Mouse (Mus musculus): ENCODE data around the gene Khdc1c. TPM values are rescaled to one million over a fixed set of nuclear protein-coding genes. Genes with fewer than 3 reads are reported as not detected.
"Not testable (repeated sequence)": the region's sequence is repeated elsewhere in the genome, so short reads cannot be mapped to it uniquely, and the experiment has no call there.

Gene Khdc1c
- total RNA-seq (2021), result not detected
- long read RNA-seq, experiment 1, result 0 reads
- long read RNA-seq, experiment 2, result 0 reads

DNA sequence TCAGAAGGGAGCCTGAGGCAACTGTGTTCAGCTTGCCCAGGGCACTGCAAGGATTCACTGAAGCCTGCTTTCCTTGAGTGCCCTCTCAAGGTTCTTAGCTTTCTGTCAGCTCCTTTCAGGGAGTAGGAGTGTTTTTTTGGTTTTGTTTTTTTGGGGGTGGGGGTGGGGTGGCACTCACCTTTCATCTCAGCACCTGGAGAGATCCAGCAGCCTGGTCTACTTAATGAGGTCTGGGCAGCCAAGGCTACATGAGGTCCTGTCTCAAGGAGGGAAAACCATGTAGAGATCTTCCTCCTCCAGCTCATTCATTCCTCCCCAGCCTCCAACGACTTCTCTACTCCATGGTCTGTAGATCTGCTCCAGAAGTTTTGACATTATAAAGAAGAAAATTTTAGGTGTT is at the start of gene Khdc1c:
Khdc1c (plus strand) TSS at position 301 of the 400 bp plus-strand sequence.
- H3K27ac ChIP-seq; DNase-seq (ENCODE audit: extremely low spot score in 1 of 2, low spot score in 2 of 2); intact Hi-C loops (cut with DNase I): not testable (repeated sequence)

DNA sequence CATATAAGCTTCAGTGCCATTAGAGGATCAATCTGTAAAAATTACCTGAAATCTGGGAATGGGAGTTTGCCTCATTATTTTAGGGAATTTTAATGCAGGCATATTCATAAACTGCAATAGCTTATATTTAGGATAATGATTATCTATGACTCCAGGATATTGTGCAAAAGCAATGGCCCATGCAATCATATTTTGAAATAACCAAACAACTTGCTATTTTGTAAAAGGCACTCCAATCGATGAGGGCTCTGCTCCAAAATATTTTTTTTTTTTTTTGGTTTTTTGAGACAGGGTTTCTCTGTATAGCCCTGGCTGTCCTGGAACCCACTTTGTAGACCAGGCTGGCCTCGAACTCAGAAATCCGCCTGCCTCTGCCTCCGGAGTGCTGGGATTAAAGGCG is 47.9 kb upstream of the Khdc1c start:
- H3K27ac ChIP-seq; H3K4me3 ChIP-seq; intact Hi-C loops (cut with DNase I); DNase-seq (ENCODE audit: extremely low spot score in 1 of 2, low spot score in 2 of 2): not testable (repeated sequence)

More for the DNA sequence above, at the start of gene Khdc1c:
- H3K4me3 ChIP-seq, result not testable (repeated sequence)

DNA sequence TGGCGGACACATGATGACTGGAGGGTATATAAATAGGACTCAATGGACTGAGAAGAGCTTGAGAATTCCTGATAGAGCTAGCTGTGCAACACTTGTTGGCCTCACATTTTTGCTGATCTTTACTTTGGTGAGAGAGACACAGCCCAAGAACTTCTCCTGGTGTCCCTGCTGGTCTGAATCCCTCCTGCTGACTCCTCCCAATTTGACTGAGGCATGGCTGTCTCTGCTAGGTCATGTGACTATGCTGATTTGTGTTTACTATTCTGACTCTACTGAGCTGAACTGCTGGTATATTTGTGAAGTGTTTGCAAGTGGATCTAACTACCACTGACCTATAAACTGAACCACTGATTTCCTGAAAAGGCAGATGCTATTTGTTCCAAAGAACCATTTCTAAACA is 46.5 kb upstream of the Khdc1c start:
- Histone ChIP-seq H3K4me3 (no peak overlapping the region), H3K27ac (no peak overlapping the region)
- TF ChIP-seq CTCF (IDR thresholded peaks at IDR 0.05), result no peak
- intact Hi-C loops (cut with DNase I), result no loop called here
- no peak for DNase-seq (ENCODE audit: extremely low spot score in 1 of 2, low spot score in 2 of 2)

DNA sequence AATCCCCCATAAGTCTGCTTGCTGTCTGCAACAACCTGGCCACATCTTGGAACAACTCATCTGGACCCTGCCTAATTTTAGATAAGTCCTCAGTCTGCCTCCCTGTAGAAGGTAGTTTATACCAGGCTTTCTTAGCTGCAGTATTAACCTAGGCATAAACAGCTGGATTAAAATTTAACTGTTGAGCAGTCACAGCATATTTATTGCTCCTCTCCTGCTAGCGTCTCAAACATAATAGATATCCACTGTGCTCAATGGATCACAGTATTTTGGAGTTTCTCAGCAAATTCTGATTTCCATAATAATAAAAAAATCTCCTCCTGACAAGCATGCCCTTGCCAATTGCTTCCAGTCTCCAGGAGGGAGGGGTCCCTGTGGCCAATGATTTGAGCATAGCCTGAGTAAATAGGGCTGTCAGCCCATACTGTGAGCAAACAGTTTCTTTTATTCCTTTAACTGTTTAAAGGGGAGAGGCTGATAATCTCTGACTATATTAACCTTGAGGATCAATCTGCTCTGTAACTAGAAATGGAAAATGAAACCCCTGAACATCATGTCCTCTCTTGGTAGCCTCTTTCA is 44.0 kb upstream of the Khdc1c start:
- DNase-seq (ENCODE audit: extremely low spot score in 1 of 2, low spot score in 2 of 2), result no peak
- no peak for TF ChIP-seq CTCF (IDR thresholded peaks at IDR 0.05)
- Histone ChIP-seq H3K27ac (no peak overlapping the region), H3K4me3 (no peak overlapping the region)
- intact Hi-C loops (cut with DNase I), result no loop called here

DNA sequence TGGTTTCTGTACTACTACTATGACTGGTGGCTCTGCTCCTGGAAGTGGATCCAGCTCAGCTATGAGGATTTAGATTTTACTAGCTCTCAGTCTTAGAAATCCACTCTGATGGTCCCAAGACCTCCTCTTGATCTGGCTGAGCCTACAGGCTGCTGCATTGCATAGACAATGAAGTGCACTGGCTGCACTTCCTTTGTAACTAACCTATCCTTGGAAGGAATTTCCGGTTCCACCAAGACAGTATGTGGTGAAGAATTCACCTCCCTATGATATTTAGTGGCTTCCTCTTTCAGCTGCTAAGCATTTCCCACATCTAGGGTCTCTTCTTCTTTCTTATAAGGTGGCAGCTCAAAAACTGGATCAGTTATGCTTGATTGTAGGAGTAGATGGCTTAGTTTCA is 43.5 kb upstream of the Khdc1c start:
- Histone ChIP-seq H3K4me3 (no peak overlapping the region), H3K27ac (no peak overlapping the region)
- TF ChIP-seq CTCF (IDR thresholded peaks at IDR 0.05), result no peak
- no peak for DNase-seq (ENCODE audit: extremely low spot score in 1 of 2, low spot score in 2 of 2)
- intact Hi-C loops (cut with DNase I), result no loop called here

DNA sequence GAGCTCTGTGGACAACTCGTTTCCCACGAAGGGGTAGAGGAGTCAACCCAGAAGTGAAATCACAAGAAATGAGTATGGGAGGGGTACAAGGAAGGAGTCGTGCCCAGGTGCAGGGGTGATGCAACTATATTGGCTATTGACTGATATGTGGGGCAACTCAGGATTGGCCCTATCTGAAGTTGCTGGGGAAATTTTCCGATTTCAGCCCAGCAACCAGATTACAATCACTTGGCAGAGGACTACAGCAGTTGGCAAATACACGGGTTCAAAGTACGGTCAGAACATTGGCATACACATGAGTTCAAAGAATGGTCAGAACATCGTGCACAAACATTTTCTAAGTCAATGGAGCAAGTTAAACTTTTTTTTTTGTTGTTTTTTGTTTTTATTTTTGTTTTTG is 41.4 kb upstream of the Khdc1c start:
- no peak overlapping the region for H3K27ac ChIP-seq
- no peak for TF ChIP-seq CTCF (IDR thresholded peaks at IDR 0.05)
- intact Hi-C loops (cut with DNase I), result no loop called here
- DNase-seq (ENCODE audit: extremely low spot score in 1 of 2, low spot score in 2 of 2), result no peak
- no peak overlapping the region for H3K4me3 ChIP-seq

DNA sequence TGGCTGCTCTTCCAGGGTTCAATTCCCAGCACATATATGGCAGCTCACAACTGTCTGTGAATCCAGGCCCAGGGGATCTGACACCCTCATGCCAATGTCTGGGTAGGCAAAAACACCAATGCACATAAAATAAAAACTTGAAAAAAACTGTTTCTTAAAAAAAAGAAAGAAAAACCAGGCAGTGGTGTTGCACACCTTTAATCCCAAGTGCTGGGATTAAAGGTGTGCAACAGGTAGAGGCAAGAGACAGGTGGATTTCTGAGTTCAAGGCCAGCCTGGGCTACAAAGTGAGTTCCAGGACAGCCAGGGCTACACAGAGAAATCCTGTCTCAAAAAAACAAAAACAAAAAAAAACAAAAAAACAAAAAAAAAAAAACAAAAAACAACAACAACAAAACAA is 37.0 kb upstream of the Khdc1c start:
- H3K4me3 ChIP-seq; H3K27ac ChIP-seq; DNase-seq (ENCODE audit: extremely low spot score in 1 of 2, low spot score in 2 of 2); intact Hi-C loops (cut with DNase I): not testable (repeated sequence)

DNA sequence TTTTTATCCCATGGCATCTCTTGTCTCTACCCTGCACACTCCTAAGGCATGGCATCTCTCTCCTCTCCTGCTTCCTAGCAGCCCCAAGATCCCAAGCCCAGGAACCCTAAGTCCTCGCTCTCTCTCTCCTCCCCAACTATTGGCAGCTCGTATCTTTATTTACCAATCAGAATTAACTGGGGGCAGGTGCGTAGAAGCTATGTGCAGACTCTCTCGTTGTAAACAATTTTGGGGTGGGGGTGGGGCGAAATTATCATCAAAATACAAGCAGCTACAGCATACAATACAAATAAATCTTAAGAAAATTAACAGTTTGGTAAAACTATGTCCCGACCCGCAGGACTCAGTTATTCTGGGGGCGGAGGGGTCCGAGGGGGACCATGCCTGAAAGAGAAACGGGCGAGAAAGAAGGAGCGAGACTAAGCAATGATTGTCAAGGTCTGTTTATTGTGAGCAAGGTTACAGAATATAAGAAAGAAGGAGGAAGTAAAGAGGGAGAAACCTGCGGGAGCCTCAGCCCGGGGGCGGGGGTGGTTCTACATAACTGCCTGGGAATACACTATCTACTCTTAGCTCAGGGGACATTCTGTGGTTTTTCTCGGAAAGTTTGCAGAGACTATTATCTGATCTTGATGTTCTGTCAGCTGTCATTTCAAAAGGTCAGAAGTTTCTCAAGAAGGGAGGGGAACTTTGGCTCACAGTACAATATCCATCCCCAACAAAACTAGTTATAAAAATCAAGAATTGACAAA is 34.7 kb upstream of the Khdc1c start:
- no peak for DNase-seq (ENCODE audit: extremely low spot score in 1 of 2, low spot score in 2 of 2)
- no peak overlapping the region for H3K4me3 ChIP-seq
- no peak for TF ChIP-seq CTCF (IDR thresholded peaks at IDR 0.05)
- no peak overlapping the region for H3K27ac ChIP-seq
- intact Hi-C loops (cut with DNase I), result no loop called here

DNA sequence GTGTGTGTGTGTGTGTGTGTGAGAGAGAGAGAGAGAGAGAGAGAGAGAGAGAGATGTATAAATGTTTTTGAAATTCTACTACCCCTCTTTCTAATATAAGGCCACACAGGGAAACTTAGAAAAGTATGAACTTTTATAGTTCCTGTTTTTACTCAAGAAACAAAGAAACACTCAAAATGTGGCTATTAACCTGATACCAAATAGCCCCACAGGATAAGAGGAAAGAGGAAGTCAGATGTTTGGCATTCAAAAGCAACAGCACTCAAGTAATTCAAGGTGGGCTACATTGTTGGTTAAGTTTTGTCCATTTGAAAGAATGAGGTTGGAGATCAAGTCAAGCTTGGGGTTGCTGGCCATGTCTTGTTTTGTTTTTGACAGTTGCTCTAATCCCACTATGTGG is 32.3 kb upstream of the Khdc1c start:
- DNase-seq (ENCODE audit: extremely low spot score in 1 of 2, low spot score in 2 of 2), result no peak
- no peak overlapping the region for H3K4me3 ChIP-seq
- intact Hi-C loops (cut with DNase I), result no loop called here
- TF ChIP-seq CTCF (IDR thresholded peaks at IDR 0.05), result no peak
- no peak overlapping the region for H3K27ac ChIP-seq

DNA sequence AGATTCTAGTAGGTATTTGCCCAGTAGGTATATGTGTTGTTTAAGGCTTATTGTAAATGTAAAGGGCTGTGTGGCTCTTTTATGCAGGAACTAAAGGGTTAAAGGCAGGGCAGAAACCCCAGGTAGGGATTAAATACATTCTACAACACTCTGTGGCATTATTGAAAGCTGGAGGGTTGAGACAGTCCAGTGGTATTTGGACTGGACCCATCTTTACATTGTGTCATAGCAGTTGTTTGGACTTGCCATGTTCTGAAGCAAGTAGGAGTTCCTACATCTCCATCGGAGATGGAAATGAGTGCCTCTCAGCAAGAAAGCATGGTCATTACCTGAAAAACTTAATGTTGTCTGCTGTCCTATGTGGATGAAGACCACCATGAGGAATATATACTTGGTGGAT is 27.4 kb upstream of the Khdc1c start:
- intact Hi-C loops (cut with DNase I), result loop anchor here (5.0 kb wide), 2 partner anchors 68 to 403 kb away; no protein-coding TSS in a partner anchor
- H3K4me3 ChIP-seq, result no peak overlapping the region
- DNase-seq (ENCODE audit: extremely low spot score in 1 of 2, low spot score in 2 of 2), result no peak
- no peak overlapping the region for H3K27ac ChIP-seq
- no peak for TF ChIP-seq CTCF (IDR thresholded peaks at IDR 0.05)

DNA sequence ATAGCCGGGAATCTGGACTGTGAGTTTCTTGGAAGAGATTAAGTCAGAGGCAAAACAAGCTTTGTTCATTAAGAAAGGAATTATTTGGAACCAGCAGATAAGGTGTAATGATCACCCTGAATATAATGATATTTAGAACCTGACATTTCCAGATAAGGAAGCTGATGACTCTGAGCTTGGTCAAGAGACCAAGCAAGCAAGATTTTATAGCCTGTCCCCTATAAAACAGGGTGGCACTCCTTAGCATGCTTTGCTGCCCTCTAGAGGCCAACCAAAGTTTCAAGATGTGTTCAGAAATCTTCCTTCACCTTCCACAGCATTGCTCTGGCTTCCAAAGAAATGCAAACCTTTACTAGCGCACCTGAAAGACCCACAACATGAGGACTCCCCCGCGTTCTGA is 23.9 kb upstream of the Khdc1c start:
- intact Hi-C loops (cut with DNase I), result loop anchor here (1.0 to 5.0 kb wide), 4 partner anchors 72 to 407 kb away; partner anchors contain the start of gene Tmem14a

DNA sequence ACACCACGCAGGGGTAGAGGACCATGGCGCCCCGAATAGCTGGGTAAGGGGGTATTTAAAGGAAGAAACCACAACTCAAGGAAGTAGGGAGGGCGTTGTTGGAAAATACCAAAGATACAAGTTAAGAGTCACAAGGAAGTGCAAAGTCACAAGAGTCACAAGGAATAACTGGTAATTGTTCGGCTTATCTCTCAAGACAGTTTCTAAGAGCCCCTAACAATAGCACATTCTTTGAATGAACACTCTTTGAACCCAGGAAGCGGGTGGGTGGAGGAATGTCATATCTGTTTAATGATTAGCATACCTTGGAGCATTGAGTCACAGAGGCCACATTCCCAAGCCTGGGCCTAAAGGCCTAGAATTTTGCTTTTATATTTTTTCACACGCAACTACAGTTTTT is 23.4 kb upstream of the Khdc1c start:
- intact Hi-C loops (cut with DNase I), result loop anchor here (1.0 to 5.0 kb wide), 4 partner anchors 72 to 407 kb away; partner anchors contain the start of gene Tmem14a
- H3K27ac ChIP-seq; H3K4me3 ChIP-seq; DNase-seq (ENCODE audit: extremely low spot score in 1 of 2, low spot score in 2 of 2): not testable (repeated sequence)

More for the DNA sequence above, 23.9 kb upstream of the Khdc1c start:
- Histone ChIP-seq H3K27ac (no peak overlapping the region), H3K4me3 (no peak overlapping the region)
- peak; percentile 37 to 58 for DNase-seq (ENCODE audit: extremely low spot score in 1 of 2, low spot score in 2 of 2)
- TF ChIP-seq CTCF (IDR thresholded peaks at IDR 0.05), result peak; percentile 80

DNA sequence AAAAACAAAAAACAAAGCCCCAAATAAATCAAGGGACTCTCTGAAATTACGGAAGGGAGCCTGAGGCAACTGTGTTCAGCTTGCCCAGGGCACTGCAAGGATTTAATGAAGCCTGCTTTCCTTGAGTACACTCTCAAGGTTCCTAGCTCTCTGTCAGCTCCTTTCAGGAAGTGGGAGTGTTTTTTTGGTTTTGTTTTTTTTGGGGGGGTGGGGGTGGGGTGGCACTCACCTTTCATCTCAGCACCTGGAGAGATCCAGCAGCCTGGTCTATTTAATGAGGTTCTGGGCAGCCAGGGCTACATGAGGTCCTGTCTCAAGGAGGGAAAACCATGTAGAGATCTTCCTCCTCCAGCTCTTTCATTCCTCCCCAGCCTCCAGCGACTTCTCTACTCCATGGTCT is 18.8 kb upstream of the Khdc1c start, which contains the start of gene Khdc1a:
Khdc1a (plus strand) TSS at position 301 of the 400 bp plus-strand sequence.
- no peak within 1 kb of the TSS for H3K4me3 ChIP-seq
- no peak within 1 kb of the TSS for H3K27ac ChIP-seq
- no peak for DNase-seq (ENCODE audit: extremely low spot score in 1 of 2, low spot score in 2 of 2)
- TF ChIP-seq CTCF (IDR thresholded peaks at IDR 0.05), result no peak
- intact Hi-C loops (cut with DNase I), result no loop called here
